Mouse (Mus musculus) midbrain, embryonic 12.5 days (tissue): ENCODE data around the gene Gm20517. TPM values are rescaled to one million over a fixed set of nuclear protein-coding genes. Genes with fewer than 3 reads are reported as not detected.
"Not testable (repeated sequence)": the region's sequence is repeated elsewhere in the genome, so short reads cannot be mapped to it uniquely, and the experiment has no call there.

Experiments used
- ATAC-seq: fragments of 200-750 bp; cut with Nextera tagmentation; 2 replicates; pipeline ENCODE4 v1.8.0; 2017; ENCODE audit warnings: low read depth, moderate TSS enrichment, moderate library complexity; ENCODE audit not compliant: low FRiP score
- H3K27ac ChIP-seq: fragments of 300-500 bp; sonication (generic); replicated peaks from 2 replicates; pipeline ENCODE4 v1.5.1; 2016; ENCODE audit warnings: mild to moderate bottlenecking
- H3K27me3 ChIP-seq: fragments of 300-500 bp; sonication (generic); 2 replicates; pipeline ENCODE4 v1.6.1; 2016; ENCODE audit warnings: mild to moderate bottlenecking
- H3K36me3 ChIP-seq: fragments of 300-500 bp; sonication (generic); 2 replicates; pipeline ENCODE4 v1.6.1; 2016
- H3K4me1 ChIP-seq: fragments of 300-500 bp; sonication (generic); 2 replicates; pipeline ENCODE4 v1.6.1; 2016
- H3K4me2 ChIP-seq: fragments of 300-500 bp; sonication (generic); replicated peaks from 2 replicates; pipeline ENCODE4 v1.6.1; 2016; ENCODE audit warnings: mild to moderate bottlenecking, moderate library complexity
- H3K4me3 ChIP-seq: fragments of 300-500 bp; sonication (generic); 2 replicates; pipeline ENCODE4 v1.5.1; 2016; ENCODE audit warnings: mild to moderate bottlenecking
- H3K9ac ChIP-seq: fragments of 300-500 bp; sonication (generic); replicated peaks from 2 replicates; pipeline ENCODE4 v1.6.1; 2016; ENCODE audit warnings: mild to moderate bottlenecking, moderate library complexity
- H3K9me3 ChIP-seq: fragments of 300-500 bp; sonication (generic); 2 replicates; pipeline ENCODE4 v1.6.1; 2016; ENCODE audit warnings: mild to moderate bottlenecking
- WGBS: fragments of 180-500 bp; shearing (Covaris S2); methylation state at CpG from one replicate; pipeline ENCODE4 v1.1.7; 2016; 5-methylcytosine and 5-hydroxymethylcytosine counted together
- polyA plus RNA-seq: library from polyadenylated mRNA; unstranded; fragments of >200 nt; fragmentation: Nextera tagmentation; extraction: Ambion mirVana; gene quantifications from 2 replicates; pipeline ENCODE4 v1.2.1, GENCODE M21; 2016

The Gm20517 gene
- polyA plus RNA-seq, 1 experiment from 2014 or later, result 2.2 TPM

GRCm38 (mm10) chr17:47632181-47632840 is 20.9 kb downstream of the Gm20517 start:
- 72% methylated on average over 4 of the region's 4 CpGs for WGBS
- Histone ChIP-seq H3K4me1 (peaks cover 33% of the 10 kb centered on the region), H3K4me3 (0 out of 2 replicates have a peak overlapping the region, but pooled peaks have one; percentile 8), H3K27me3 (no peaks in the 10 kb centered on the region), H3K4me2 (peak overlapping the region; percentile 22), H3K9me3 (no peaks in the 10 kb centered on the region), H3K27ac (no peak overlapping the region), H3K9ac (0 out of 2 replicates have a peak overlapping the region, but pooled peaks have one; percentile 2), H3K36me3 (peaks cover 6% of the 10 kb centered on the region; the same call in 1 of the 2 replicates)
- ATAC-seq, result no peak

DNA sequence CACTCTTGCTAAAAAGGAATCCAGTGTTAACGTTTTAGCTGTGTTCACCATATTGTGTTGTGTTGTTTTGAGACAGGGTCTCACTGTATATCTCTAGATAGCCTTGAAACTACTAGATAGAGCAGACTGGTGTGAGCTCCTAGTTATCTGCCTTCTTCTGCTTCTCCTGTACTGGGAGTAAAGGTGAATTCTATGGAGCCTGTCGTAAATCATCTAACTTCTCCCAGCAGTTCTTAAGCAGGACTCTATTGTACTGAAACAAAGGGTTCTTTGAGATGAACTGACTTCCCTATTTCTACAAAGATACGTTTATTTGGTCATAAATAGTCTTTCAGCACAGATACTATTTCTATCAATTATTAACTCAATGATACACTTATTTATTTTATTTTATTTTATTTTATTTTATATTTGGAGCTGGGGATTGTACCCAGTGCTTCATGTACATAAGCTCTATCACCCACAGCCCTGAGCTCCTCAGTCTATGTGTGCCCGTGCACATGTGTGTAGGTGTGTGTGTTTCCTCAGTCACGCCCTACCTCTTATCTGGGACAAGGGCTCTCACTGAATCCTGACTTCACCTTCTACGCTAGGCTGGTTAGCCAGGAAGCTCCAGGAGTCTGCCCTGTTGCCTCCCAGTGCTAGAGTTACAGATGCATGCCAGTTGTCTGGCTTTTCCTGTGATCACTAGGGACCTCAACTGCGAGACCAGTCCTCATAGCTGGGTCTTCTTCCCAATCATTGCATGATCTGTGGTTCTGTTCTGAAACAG is 22.8 kb downstream of the Gm20517 start:
- no peak for ATAC-seq
- Histone ChIP-seq H3K27ac (no peak overlapping the region), H3K4me1 (peaks cover 26% of the 10 kb centered on the region), H3K4me2 (no peak overlapping the region), H3K4me3 (no peak overlapping the region), H3K9me3 (no peaks in the 10 kb centered on the region), H3K9ac (no peak overlapping the region), H3K27me3 (no peaks in the 10 kb centered on the region), H3K36me3 (peaks cover 6% of the 10 kb centered on the region; the same call in 1 of the 2 replicates)
- 79% methylated on average over 7 of the region's 7 CpGs for WGBS

DNA sequence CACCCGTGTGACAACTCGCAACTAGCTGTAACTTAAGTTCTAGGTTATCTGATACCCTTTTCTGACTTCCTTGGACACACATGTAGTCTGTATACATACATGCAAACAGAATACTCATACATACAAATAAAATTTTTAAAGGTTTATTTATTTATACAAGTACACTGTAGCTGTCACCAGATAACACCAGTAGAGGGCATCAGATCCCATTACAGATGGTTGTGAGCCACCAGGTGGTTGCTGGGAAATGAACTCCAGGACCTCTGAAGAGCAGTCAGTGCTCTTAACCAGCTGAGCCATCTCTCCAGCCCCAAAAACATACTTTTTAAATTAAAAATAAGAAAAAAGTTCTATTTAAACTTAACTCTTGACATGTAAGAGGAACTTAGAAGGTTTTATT is 31.6 kb downstream of the Gm20517 start:
- Histone ChIP-seq H3K36me3 (no peaks in the 10 kb centered on the region), H3K4me1 (0 out of 2 replicates have a peak, but pooled peaks cover under 1% of the 10 kb centered on the region), H3K4me3 (no peak overlapping the region), H3K4me2 (no peak overlapping the region), H3K9ac (no peak overlapping the region), H3K27me3 (no peaks in the 10 kb centered on the region), H3K9me3 (no peaks in the 10 kb centered on the region), H3K27ac (no peak overlapping the region)
- WGBS, result 89% methylated on average over 2 of the region's 2 CpGs
- ATAC-seq, result no peak

- H3K27ac ChIP-seq, result no peak overlapping the region
- H3K9me3 ChIP-seq, result no peaks in the 10 kb centered on the region
- no peaks in the 10 kb centered on the region; the same call in 1 of the 2 replicates for H3K36me3 ChIP-seq
- no peak overlapping the region for H3K4me2 ChIP-seq
- H3K4me1 ChIP-seq, result peaks cover 13% of the 10 kb centered on the region
- H3K4me3 ChIP-seq, result no peak overlapping the region
- WGBS, result 85% methylated on average over 1 of the region's 1 CpGs
- no peaks in the 10 kb centered on the region for H3K27me3 ChIP-seq
- ATAC-seq, result no peak
- H3K9ac ChIP-seq, result no peak overlapping the region
Observed at GRCm38 (mm10) chr17:47646683-47647082, 35.3 kb downstream of the Gm20517 start.

DNA sequence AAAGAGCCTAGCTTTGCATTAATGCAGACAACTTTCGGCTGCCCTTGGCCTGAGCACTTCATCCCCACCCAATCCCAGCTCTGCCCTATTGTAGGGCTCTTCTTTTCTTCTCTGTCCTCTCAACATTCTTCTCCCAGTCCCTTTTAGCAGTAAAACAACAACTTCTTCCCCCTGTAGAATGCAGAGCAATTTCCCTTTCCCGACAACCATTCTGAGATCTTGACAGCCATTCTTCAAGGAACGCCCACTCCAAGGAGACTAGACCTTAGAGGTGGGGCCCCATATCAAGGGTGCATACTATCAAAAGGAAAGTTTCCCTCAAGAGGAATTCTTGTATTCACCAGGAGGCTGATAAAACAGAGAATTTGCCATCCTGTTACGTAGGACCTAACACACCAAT is 37.6 kb downstream of the Gm20517 start:
- Histone ChIP-seq H3K27ac (peak overlapping the region; percentile 56; the same call in 1 of the 2 replicates), H3K4me2 (no peak overlapping the region)
- WGBS, result 41% methylated on average over 4 of the region's 4 CpGs

DNA sequence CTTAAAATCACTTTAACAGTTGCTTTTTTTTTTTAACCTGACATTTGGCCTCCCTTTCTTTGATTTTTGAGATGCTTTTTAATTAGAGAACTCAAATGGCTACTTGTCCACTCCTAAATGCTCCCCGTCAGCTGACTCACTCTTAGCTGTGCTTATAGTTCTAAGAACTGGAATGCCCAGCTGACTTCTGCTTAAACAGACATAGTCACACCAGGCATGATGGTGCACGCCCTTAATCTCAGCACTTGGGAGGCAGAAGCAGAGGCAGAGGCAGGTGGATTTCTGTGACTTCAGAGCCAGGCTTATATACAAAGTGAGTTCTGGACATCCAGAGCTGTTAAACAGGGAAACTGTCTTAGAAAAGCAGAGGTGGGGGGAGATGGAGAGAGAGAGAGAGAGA is 40.6 kb downstream of the Gm20517 start:
- Histone ChIP-seq H3K27ac (peak overlapping the region; percentile 60; the same call in 1 of the 2 replicates), H3K4me3 (no peak overlapping the region), H3K9ac (no peak overlapping the region), H3K9me3 (no peaks in the 10 kb centered on the region), H3K4me2 (no peak overlapping the region), H3K4me1 (peaks cover 22% of the 10 kb centered on the region), H3K36me3 (peaks cover 12% of the 10 kb centered on the region), H3K27me3 (no peaks in the 10 kb centered on the region)
- 54% methylated on average over 2 of the region's 2 CpGs for WGBS
- no peak for ATAC-seq

More for the DNA sequence above, 37.6 kb downstream of the Gm20517 start:
- ATAC-seq, result peak; percentile 44
- Histone ChIP-seq H3K9ac (no peak overlapping the region), H3K4me1 (peaks cover 22% of the 10 kb centered on the region), H3K9me3 (no peaks in the 10 kb centered on the region), H3K36me3 (peaks cover 5% of the 10 kb centered on the region), H3K4me3 (no peak overlapping the region), H3K27me3 (no peaks in the 10 kb centered on the region)

DNA sequence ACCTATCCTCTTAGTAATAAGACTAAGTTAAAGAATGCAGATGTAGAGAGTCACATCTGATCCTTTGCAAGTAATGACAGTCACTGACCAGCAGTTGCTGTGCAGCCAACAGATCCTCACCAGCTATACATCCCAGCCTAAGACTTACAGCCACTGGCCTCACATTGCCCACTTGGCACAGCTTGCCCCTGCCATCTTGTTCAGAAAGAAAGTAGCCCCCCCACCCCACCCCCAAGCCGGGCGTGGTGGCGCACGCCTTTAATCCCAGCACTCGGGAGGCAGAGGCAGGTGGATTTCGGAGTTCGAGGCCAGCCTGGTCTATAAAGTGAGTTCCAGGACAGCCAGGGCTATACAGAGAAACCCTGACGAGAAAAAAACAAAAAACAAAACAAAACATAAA is 43.0 kb downstream of the Gm20517 start:
- ATAC-seq, H3K4me2 ChIP-seq, H3K27me3 ChIP-seq, H3K9ac ChIP-seq, H3K27ac ChIP-seq, H3K4me3 ChIP-seq, H3K9me3 ChIP-seq: not testable (repeated sequence)
- Histone ChIP-seq H3K36me3 (peaks cover 15% of the 10 kb centered on the region), H3K4me1 (peaks cover 11% of the 10 kb centered on the region)
- WGBS, result 95% methylated on average over 8 of the region's 8 CpGs

- WGBS, result 87% methylated on average over 5 of the region's 5 CpGs
- Histone ChIP-seq H3K9ac (no peak overlapping the region), H3K4me2 (no peak overlapping the region), H3K36me3 (peaks cover 21% of the 10 kb centered on the region), H3K4me1 (peaks cover 11% of the 10 kb centered on the region), H3K4me3 (no peak overlapping the region), H3K27me3 (no peaks in the 10 kb centered on the region), H3K9me3 (no peaks in the 10 kb centered on the region), H3K27ac (no peak overlapping the region)
- no peak for ATAC-seq
Observed at GRCm38 (mm10) chr17:47655697-47656096, 44.3 kb downstream of the Gm20517 start.

GRCm38 (mm10) chr17:47657901-47658300 is 46.5 kb downstream of the Gm20517 start:
- H3K36me3 ChIP-seq, result peaks cover 21% of the 10 kb centered on the region; the same call in 1 of the 2 replicates
- no peak overlapping the region for H3K27ac ChIP-seq
- H3K4me2 ChIP-seq, result no peak overlapping the region
- no peak overlapping the region for H3K9ac ChIP-seq
- no peaks in the 10 kb centered on the region; the same call in 1 of the 2 replicates for H3K4me1 ChIP-seq
- H3K9me3 ChIP-seq, result no peaks in the 10 kb centered on the region
- no peak overlapping the region for H3K4me3 ChIP-seq
- WGBS, result 92% methylated on average over 4 of the region's 4 CpGs
- no peaks in the 10 kb centered on the region for H3K27me3 ChIP-seq
- no peak for ATAC-seq

DNA sequence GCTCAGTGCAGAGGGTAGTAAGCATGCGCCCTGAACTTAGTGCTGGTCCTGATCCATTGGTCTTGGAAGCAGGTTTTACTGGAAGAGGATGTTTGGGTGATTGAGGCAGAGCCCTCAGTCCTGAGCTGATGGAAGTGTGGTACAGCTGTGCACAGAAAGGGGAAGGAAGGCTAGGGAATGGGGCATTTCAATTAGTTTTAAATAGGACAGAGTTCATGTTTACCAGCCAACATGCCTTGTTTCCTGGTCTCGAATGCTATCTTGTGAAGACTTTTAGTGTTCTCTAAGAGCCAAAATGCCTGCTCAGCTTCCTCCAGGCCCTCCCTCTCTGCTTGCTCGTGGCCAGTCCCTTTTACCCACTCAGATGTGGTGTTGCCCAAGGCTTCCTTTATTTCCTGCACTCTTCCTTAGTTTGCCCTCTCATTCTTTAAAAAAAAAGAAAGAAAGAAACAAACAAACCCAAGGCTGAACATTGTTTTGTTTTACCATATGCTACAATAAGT is 47.4 kb downstream of the Gm20517 start:
- 87% methylated on average over 3 of the region's 3 CpGs for WGBS
- Histone ChIP-seq H3K4me3 (no peak overlapping the region), H3K27me3 (no peaks in the 10 kb centered on the region)

GRCm38 (mm10) chr17:47663009-47663713 is 51.8 kb downstream of the Gm20517 start:
- H3K36me3 ChIP-seq, result peaks cover 14% of the 10 kb centered on the region; the same call in 1 of the 2 replicates
- no peak for ATAC-seq
- WGBS, result 36% methylated on average over 9 of the region's 9 CpGs
- H3K9me3 ChIP-seq, result no peaks in the 10 kb centered on the region
- peaks cover 5% of the 10 kb centered on the region for H3K4me1 ChIP-seq
- 0 out of 2 replicates have a peak overlapping the region, but pooled peaks have one; percentile 25 for H3K27ac ChIP-seq
- H3K27me3 ChIP-seq, result no peaks in the 10 kb centered on the region
- H3K9ac ChIP-seq, result no peak overlapping the region
- no peak overlapping the region for H3K4me2 ChIP-seq
- H3K4me3 ChIP-seq, result no peak overlapping the region

More for the DNA sequence above, 47.4 kb downstream of the Gm20517 start:
- Histone ChIP-seq H3K9me3 (no peaks in the 10 kb centered on the region), H3K27ac (no peak overlapping the region), H3K4me1 (peaks cover 5% of the 10 kb centered on the region), H3K36me3 (peaks cover 17% of the 10 kb centered on the region; the same call in 1 of the 2 replicates), H3K9ac (no peak overlapping the region), H3K4me2 (no peak overlapping the region)
- ATAC-seq, result no peak
